11 mouse cellular contexts compared by ENCODE assay signal in genomic region chr3:55318021-55318420, GRCm38 (mm10).
"Had no signal": no experiment of that assay in that cellular context is flagged by ENCODE, and none has a peak within 500 bp of the region (broad histone marks: within the 10 kb centered on the region; RNA-seq: fewer than 3 reads in every experiment).

No protein-coding gene starts in this region.

- DNase-seq: retina, postnatal 1 day; right cerebral cortex, adult 18-20 months; right cerebral cortex, postnatal 14 days; right cerebral cortex, postnatal 4 days; spleen, adult 18-20 months; thymus, adult 18-20 months; thymus, adult 2 months; thymus, postnatal 14 days; thymus, postnatal 25 days; thymus, postnatal 36 days; thymus, postnatal 4 days had no signal
